Mouse (Mus musculus) heart, embryonic 13.5 days (tissue): Measurements from ENCODE around the gene Tlnrd1. TPM values are rescaled to one million over a fixed set of nuclear protein-coding genes. Genes with fewer than 3 reads are reported as not detected.
A peak's percentile ranks its signal among the peaks of the same experiment; 100 is the strongest.

Source experiments
- ATAC-seq: fragments of 200-750 bp; cut with Nextera tagmentation; 2 replicates; pipeline ENCODE4 v1.8.0; 2017; ENCODE audit warnings: moderate TSS enrichment; ENCODE audit not compliant: insufficient number of reproducible peaks, low FRiP score, low TSS enrichment; ENCODE audit errors: extremely low read depth
- H3K27ac ChIP-seq: fragments of 300-500 bp; sonication (generic); replicated peaks from 2 replicates; pipeline ENCODE4 v1.5.1; 2015; ENCODE audit warnings: moderate library complexity, mild to moderate bottlenecking, inconsistent platforms
- H3K27me3 ChIP-seq: fragments of 300-500 bp; sonication (generic); replicated peaks from 2 replicates; pipeline ENCODE4 v1.6.1; 2015; ENCODE audit warnings: mild to moderate bottlenecking, inconsistent platforms
- H3K36me3 ChIP-seq: fragments of 300-500 bp; sonication (generic); 2 replicates; pipeline ENCODE4 v1.6.1; 2015; ENCODE audit warnings: mild to moderate bottlenecking, inconsistent platforms
- H3K4me1 ChIP-seq: fragments of 300-500 bp; sonication (generic); 2 replicates; pipeline ENCODE4 v1.6.1; 2015; ENCODE audit warnings: inconsistent platforms
- H3K4me2 ChIP-seq: fragments of 300-500 bp; sonication (generic); 2 replicates; pipeline ENCODE4 v1.6.1; 2015; ENCODE audit warnings: inconsistent platforms, mild to moderate bottlenecking, moderate library complexity
- H3K4me3 ChIP-seq: fragments of 300-500 bp; sonication (generic); 2 replicates; pipeline ENCODE4 v1.5.1; 2015; ENCODE audit warnings: moderate library complexity, mild to moderate bottlenecking, inconsistent platforms
- H3K9ac ChIP-seq: fragments of 300-500 bp; sonication (generic); 2 replicates; pipeline ENCODE4 v1.6.1; 2015; ENCODE audit warnings: inconsistent platforms, mild to moderate bottlenecking, moderate library complexity
- H3K9me3 ChIP-seq: fragments of 300-500 bp; sonication (generic); 2 replicates; pipeline ENCODE4 v1.6.1; 2016; ENCODE audit warnings: inconsistent platforms
- WGBS: fragments of 180-500 bp; shearing (Covaris S2); methylation state at CpG from one replicate; pipeline ENCODE4 v1.1.7; 2015; ENCODE audit warnings: mixed read lengths; 5-methylcytosine and 5-hydroxymethylcytosine counted together
- polyA plus RNA-seq: library from polyadenylated mRNA; unstranded; fragments of >200 nt; fragmentation: Nextera tagmentation; extraction: Ambion mirVana; gene quantifications from 2 replicates; pipeline ENCODE4 v1.2.1, GENCODE M21; 2015

Gene Tlnrd1
- 9.9 and 10.2 TPM in 2 replicates for polyA plus RNA-seq

DNA sequence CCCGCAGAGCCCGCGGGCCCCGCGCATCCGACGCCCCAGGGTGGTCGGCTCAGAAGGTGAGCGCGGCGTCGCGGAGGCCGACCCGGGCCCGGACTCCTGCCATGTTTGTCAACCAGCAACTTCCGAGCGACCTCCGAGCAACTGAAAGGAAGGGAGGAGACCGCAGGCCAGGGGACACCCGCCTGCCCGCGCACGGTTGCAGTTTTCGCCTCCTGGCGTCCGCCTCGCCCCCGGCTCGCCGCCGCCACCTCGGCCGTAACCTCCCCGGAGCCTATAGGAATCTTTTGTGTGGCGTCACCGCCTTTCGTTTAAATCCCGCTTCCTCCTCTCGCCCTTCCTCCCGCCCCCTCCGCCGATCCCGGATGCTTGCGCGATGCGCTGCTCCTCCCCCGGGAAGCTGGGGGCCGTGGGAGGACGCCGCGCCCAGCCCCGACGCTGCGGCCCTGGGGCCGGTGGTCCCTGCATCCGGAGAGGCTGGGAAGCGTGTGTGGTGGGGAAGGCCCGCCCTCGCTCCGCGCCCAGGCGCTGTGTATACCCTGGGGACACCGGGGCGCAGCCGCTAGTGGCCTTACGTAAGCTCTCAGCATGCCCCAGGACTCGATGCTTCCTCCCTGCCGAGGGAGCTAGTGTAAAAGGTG is at the start of gene Tlnrd1, which contains the start of gene Mesd:
Tlnrd1 (minus strand) TSS at position 285 of the 638 bp plus-strand sequence.
Mesd (plus strand) TSS at position 446 of the 638 bp plus-strand sequence.
- peak within 1 kb of the TSS; percentile 97 for H3K4me2 ChIP-seq
- WGBS = under 1% methylated on average over 69 of the region's 69 CpGs
- ATAC-seq = peak; percentile 66
- peak within 1 kb of the TSS; percentile 98 for H3K27ac ChIP-seq
- peaks cover 45% of the 10 kb centered on the region for H3K4me1 ChIP-seq
- peak within 1 kb of the TSS; percentile 92 for H3K9ac ChIP-seq
- no peaks in the 10 kb centered on the region for H3K27me3 ChIP-seq
- no peaks in the 10 kb centered on the region for H3K9me3 ChIP-seq
- peaks cover 19% of the 10 kb centered on the region for H3K36me3 ChIP-seq
- H3K4me3 ChIP-seq = peak within 1 kb of the TSS; percentile 94

DNA sequence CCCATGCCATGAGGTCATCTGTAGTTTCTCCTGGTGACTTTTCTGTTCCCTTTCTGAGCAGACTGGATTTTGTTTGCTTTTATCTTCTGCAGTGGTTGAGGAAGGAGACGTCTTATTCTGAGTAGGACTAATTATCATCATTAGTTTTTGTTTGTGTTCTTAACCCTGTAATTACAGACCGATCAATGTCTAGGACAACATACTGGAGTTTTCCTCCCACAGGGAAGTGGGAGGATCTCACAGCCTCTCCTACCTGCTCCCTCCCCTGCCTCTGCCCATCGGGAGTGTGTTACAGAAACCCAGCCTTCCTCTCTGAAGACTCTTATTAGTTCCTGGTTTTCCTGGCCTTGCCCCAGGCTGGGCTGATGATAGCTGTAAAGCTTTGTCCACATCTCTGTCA is 37.5 kb upstream of the Tlnrd1 start:
- Histone ChIP-seq H3K36me3 (no peaks in the 10 kb centered on the region), H3K27me3 (no peaks in the 10 kb centered on the region), H3K4me3 (no peak overlapping the region), H3K4me1 (peaks cover 3% of the 10 kb centered on the region; the same call in 1 of the 2 replicates), H3K9me3 (no peaks in the 10 kb centered on the region), H3K9ac (no peak overlapping the region), H3K4me2 (no peak overlapping the region), H3K27ac (no peak overlapping the region)
- 48% methylated on average over 3 of the region's 3 CpGs for WGBS
- no peak for ATAC-seq

DNA sequence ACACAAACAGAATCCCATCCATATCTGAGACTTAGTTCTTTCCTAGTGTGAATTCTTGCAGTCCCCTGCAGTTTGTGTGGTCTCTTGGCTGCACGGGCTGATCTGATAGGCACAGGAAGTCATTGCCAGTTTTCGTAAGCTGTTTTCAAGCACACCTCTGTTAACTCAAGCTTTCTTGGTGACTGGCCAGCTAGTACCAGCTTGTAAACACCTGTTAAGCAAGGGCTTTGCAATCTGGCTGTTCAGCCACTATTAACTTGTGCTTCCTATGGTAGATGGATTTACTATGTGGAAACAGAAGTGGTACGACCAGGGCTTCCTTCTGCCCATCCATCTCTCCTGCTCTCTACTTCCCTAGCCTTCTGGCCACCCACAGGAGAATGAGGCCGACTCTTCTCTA is 36.1 kb upstream of the Tlnrd1 start:
- H3K4me3 ChIP-seq = no peak overlapping the region
- H3K27me3 ChIP-seq = no peaks in the 10 kb centered on the region
- H3K9me3 ChIP-seq = no peaks in the 10 kb centered on the region
- ATAC-seq = no peak
- no peak overlapping the region for H3K27ac ChIP-seq
- WGBS = 47% methylated on average over 4 of the region's 4 CpGs
- H3K9ac ChIP-seq = no peak overlapping the region
- no peak overlapping the region for H3K4me2 ChIP-seq
- H3K36me3 ChIP-seq = no peaks in the 10 kb centered on the region
- peaks cover 3% of the 10 kb centered on the region; the same call in 1 of the 2 replicates for H3K4me1 ChIP-seq

DNA sequence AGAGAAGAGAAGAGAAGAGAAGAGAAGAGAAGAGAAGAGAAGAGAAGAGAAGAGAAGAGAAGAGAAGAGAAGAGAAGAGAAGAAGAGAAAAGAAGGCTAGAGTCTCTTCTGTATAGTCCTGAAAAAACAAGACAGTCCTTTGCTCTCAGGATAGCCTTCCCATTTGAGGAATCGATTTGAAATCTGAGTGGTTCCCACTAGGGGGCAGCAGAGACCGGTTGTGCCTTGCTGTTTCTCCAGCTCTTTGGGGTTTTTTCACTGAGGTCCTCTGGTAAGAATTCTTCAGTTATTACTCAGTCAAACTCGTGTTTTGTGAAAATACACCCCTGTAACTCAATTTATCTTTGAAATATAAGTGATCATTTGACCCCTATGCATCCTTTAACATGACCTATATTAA is 30.5 kb upstream of the Tlnrd1 start:
- H3K36me3 ChIP-seq = no peaks in the 10 kb centered on the region
- H3K9me3 ChIP-seq = no peaks in the 10 kb centered on the region
- under 1% methylated on average over 3 of the region's 3 CpGs for WGBS
- no peak overlapping the region for H3K4me2 ChIP-seq
- no peak for ATAC-seq
- no peaks in the 10 kb centered on the region; the same call in 1 of the 2 replicates for H3K4me1 ChIP-seq
- H3K9ac ChIP-seq = no peak overlapping the region
- no peak overlapping the region for H3K27ac ChIP-seq
- H3K27me3 ChIP-seq = no peaks in the 10 kb centered on the region
- no peak overlapping the region for H3K4me3 ChIP-seq

DNA sequence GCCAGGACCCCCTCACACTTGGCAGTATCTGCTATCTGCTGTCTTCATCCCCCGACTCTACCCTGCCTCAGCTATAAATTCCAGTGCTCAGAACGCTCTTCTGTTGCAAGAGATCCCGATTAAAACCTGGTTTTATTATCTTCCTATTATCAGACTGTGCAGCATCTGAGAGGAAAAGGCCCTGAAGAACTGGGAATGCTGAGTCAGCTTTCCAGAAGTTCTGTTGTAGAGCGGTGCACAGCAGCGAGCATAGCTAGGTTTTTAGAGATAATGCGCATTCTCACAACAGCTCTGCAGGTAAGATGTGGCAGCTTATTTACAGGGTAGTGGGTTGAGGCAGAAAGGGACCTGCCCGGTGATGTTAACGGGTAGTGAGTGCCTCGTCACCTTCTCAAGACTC is 29.9 kb upstream of the Tlnrd1 start:
- H3K9ac ChIP-seq = no peak overlapping the region
- H3K4me2 ChIP-seq = no peak overlapping the region
- H3K4me1 ChIP-seq = no peaks in the 10 kb centered on the region
- WGBS = 63% methylated on average over 9 of the region's 9 CpGs
- no peaks in the 10 kb centered on the region for H3K36me3 ChIP-seq
- no peak overlapping the region for H3K27ac ChIP-seq
- no peak for ATAC-seq
- H3K4me3 ChIP-seq = no peak overlapping the region
- H3K27me3 ChIP-seq = no peaks in the 10 kb centered on the region
- no peaks in the 10 kb centered on the region for H3K9me3 ChIP-seq

DNA sequence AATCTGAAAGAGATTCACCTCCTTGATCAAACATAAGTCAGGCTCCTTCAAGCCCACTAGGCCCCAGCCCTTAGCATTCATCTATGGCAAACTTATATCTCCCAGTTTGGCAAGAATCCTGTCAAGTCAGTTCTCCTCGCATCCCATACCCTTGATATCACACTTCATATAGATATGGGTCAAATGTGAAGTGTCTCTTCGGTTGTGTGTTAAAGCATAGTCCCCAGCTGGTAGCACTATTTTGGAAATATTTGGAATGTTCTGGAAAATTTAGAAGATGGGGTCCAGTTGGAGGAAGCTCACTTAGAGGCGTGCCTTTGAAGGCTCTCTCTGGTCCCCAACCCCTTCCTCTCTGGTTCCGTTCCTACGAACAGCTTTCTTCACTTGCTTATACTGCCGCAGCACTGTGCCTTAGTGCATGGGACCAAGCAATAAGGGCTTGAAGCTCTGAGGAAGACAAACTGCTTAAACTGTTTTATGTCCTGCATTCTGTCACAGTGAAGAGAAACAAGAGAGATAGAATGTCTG is 29.4 kb upstream of the Tlnrd1 start:
- no peaks in the 10 kb centered on the region for H3K4me1 ChIP-seq
- no peak overlapping the region for H3K4me2 ChIP-seq
- ATAC-seq = no peak
- H3K27ac ChIP-seq = no peak overlapping the region
- no peaks in the 10 kb centered on the region for H3K9me3 ChIP-seq
- H3K36me3 ChIP-seq = no peaks in the 10 kb centered on the region
- H3K4me3 ChIP-seq = no peak overlapping the region
- WGBS = 79% methylated on average over 6 of the region's 6 CpGs
- no peak overlapping the region for H3K9ac ChIP-seq
- H3K27me3 ChIP-seq = no peaks in the 10 kb centered on the region

DNA sequence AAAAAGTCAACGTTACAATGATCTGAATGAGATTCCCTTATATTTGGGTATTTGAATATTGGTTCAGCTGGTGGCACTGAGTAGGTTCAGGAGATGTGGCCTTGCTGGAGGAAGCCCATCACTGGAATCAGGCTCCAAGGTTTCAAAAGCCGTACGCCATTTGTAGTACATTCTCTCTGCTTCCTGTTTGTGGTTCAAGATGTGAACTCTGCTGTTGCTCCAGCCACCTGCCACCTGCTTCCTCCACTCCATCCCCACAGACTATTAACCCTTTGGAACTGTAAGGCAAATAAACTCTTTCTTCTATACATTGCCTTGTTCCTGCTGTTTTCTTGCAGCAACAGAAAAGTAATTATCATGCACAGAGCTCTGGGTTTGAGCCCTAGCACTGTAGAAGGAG is 27.8 kb upstream of the Tlnrd1 start:
- Histone ChIP-seq H3K9me3 (no peaks in the 10 kb centered on the region), H3K4me2 (no peak overlapping the region), H3K4me3 (no peak overlapping the region), H3K36me3 (no peaks in the 10 kb centered on the region), H3K27me3 (no peaks in the 10 kb centered on the region), H3K4me1 (no peaks in the 10 kb centered on the region), H3K9ac (no peak overlapping the region), H3K27ac (no peak overlapping the region)
- no peak for ATAC-seq
- WGBS = 62% methylated on average over 3 of the region's 3 CpGs

DNA sequence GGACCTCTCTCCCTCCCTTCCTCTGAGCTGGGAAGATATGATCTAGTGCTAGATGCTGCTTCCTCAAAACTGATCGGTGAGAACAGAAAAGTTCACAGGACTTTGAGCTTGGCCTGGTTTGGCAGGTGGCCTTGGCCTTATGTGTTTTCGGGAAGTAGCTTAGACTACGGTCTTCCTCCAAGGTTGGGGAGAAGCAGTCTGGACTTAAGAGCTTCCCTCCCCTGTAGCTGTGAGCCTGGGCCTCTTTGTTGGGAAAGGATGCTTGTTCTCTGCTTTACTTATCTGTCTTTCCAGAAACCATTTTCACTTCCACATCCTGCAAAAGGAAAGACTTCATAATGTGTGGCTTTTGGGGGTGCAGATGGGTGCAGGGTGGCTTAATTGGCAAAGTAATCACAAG is 20.7 kb upstream of the Tlnrd1 start:
- WGBS = 75% methylated on average over 3 of the region's 3 CpGs
- H3K4me1 ChIP-seq = peaks cover 9% of the 10 kb centered on the region
- peaks cover 8% of the 10 kb centered on the region; the same call in 1 of the 2 replicates for H3K9me3 ChIP-seq
- H3K27ac ChIP-seq = no peak overlapping the region
- H3K27me3 ChIP-seq = no peaks in the 10 kb centered on the region
- H3K4me2 ChIP-seq = no peak overlapping the region
- H3K9ac ChIP-seq = no peak overlapping the region
- ATAC-seq = no peak
- H3K4me3 ChIP-seq = no peak overlapping the region
- peaks cover 27% of the 10 kb centered on the region for H3K36me3 ChIP-seq

DNA sequence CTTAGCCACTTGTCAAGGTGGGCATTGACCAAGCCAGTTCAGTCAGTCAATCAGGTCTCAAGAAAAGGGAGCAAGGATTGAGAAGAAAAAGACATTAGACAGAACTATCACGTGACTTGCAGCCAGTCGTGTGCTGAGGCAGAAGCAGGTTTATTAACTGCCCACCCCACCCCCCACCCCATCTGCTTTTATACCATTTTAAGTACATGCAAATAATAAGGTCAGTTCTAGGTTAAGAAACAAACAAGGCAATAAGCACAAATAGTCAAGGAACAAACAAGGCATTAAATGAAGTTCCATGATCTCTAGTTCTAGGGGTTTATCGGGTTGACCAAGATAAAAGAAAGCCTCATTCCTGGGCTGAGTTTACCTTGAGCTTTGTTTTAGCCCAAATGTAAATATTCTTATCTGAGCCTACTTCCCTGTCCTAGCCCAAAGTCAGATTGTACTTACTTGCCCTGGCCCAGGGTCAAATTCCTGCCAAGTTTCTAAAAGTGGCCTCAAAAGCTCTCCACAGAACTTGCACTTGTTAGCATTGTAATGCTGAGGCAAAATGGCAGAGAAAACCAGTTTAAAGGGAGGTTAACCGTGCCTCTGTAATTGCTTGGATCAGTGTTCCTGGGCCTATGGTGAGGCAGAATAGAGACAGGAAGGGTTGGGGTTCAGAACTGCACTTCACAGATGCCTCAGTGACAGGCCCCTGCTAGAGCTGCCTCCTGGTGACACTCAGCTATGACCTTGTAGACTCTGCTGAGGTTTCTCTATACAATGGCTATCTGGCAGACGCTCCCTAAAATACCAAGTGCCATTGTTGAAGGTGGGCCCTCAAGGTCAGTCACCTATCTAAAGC is 18.4 kb upstream of the Tlnrd1 start:
- no peak overlapping the region for H3K9ac ChIP-seq
- no peak for ATAC-seq
- H3K4me3 ChIP-seq = no peak overlapping the region
- no peak overlapping the region for H3K4me2 ChIP-seq
- H3K27ac ChIP-seq = 0 out of 2 replicates have a peak overlapping the region, but pooled peaks have one; percentile 30
- 45% methylated on average over 5 of the region's 5 CpGs for WGBS
- H3K9me3 ChIP-seq = peaks cover 8% of the 10 kb centered on the region; the same call in 1 of the 2 replicates
- no peaks in the 10 kb centered on the region for H3K27me3 ChIP-seq
- peaks cover 50% of the 10 kb centered on the region for H3K36me3 ChIP-seq
- peaks cover 9% of the 10 kb centered on the region for H3K4me1 ChIP-seq

DNA sequence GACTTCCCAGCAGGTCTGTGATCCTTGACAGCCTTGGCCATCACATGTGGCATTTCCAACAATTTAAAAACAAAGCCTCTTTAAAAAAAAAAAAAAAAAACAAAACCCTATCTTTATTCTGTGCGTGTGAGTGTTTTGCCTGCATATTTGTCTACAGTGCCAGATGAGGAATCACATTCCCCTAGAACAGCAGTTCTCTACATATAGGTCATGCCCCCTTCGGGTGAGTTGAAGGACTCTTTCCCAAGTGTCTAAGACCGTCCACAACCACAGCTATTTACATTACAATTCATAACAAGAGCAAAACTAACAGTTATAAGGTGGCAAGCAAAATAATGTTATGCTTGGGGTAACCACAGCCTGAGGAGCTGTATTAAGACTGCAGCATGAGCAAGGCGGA is 17.3 kb upstream of the Tlnrd1 start:
- peaks cover 58% of the 10 kb centered on the region for H3K36me3 ChIP-seq

DNA sequence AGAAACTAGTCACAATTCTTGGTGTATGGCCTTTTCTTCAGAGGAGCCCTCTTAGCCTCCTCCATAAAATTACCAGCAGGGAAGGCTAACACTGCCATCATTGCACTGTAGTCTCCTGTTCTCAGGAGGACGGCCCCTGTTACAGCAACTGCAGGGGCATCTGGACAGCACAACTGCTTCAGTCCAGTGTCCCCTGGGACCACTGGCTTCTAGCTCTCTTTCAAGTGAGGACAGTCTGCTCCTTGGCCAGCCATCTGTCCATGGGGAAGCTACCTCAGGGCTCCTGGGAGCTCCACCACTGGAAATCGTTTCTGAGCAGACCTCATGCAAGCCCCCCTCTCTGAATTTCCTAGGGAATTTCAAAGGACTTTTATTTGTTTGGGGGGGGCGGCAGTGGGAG is 16.4 kb upstream of the Tlnrd1 start:
- no peak overlapping the region for H3K9ac ChIP-seq
- H3K4me2 ChIP-seq = no peak overlapping the region
- no peaks in the 10 kb centered on the region for H3K9me3 ChIP-seq
- no peak overlapping the region for H3K4me3 ChIP-seq
- H3K27me3 ChIP-seq = no peaks in the 10 kb centered on the region
- peaks cover 65% of the 10 kb centered on the region for H3K36me3 ChIP-seq
- ATAC-seq = no peak
- H3K27ac ChIP-seq = no peak overlapping the region
- H3K4me1 ChIP-seq = peaks cover 16% of the 10 kb centered on the region
- 76% methylated on average over 3 of the region's 3 CpGs for WGBS

More for the DNA sequence above, 17.3 kb upstream of the Tlnrd1 start:
- H3K27me3 ChIP-seq = no peaks in the 10 kb centered on the region
- peaks cover 12% of the 10 kb centered on the region for H3K4me1 ChIP-seq
- peaks cover 5% of the 10 kb centered on the region; the same call in 1 of the 2 replicates for H3K9me3 ChIP-seq
- no peak overlapping the region for H3K9ac ChIP-seq
- H3K4me2 ChIP-seq = no peak overlapping the region
- ATAC-seq = no peak
- 74% methylated on average over 4 of the region's 4 CpGs for WGBS
- H3K4me3 ChIP-seq = no peak overlapping the region
- no peak overlapping the region for H3K27ac ChIP-seq
